Mouse (Mus musculus) gastrocnemius, adult 2 months (tissue): ENCODE measurements around the gene Btbd9. TPM values are rescaled to one million over a fixed set of nuclear protein-coding genes. Genes with fewer than 3 reads are reported as not detected.

Source experiments
- DNase-seq: peaks from one replicate; pipeline ENCODE4 v3.0.0; 2022
- H3K27ac ChIP-seq: fragments of 200-600 bp; 2 replicates; pipeline ENCODE4 v1.8.1; 2022; ENCODE audit warnings: mild to moderate bottlenecking
- H3K4me3 ChIP-seq: fragments of 200-600 bp; 2 replicates; pipeline ENCODE4 v1.8.1; 2022; ENCODE audit warnings: mild to moderate bottlenecking, moderate library complexity
- CTCF ChIP-seq: fragments of 200-600 bp; IDR thresholded peaks from 2 replicates; pipeline ENCODE4 v1.8.1; 2022; ENCODE audit warnings: antibody characterized with exemption, mild to moderate bottlenecking, moderate library complexity
- intact Hi-C: fragments of 180-260 bp; cut with DNase I; formaldehyde crosslinking; loops from one replicate; pipeline ENCODE4 v1.15.1; 2025
- total RNA-seq, 2 experiments: library from RNA; stranded (reverse); gene quantifications; 2 replicates each; pipeline ENCODE4 v1.2.3; 2021

The Btbd9 gene
- total RNA-seq, 2 experiments from 2014 or later, result 11.9 to 14.7 TPM

- Histone ChIP-seq H3K27ac (peak overlapping the region; percentile 62), H3K4me3 (no peak overlapping the region)
- TF ChIP-seq CTCF, result no peak
- DNase-seq, result peak; percentile 51
- intact Hi-C loops, result loop anchor here (10.0 kb wide), 1 partner anchor 187 kb away; no protein-coding TSS in a partner anchor
Observed at GRCm38 (mm10) chr17:30267432-30267973, 308.8 kb downstream of the Btbd9 start.

- TF ChIP-seq CTCF, result no peak
- intact Hi-C loops, result loop anchor here (10.0 kb wide), 1 partner anchor 191 kb away; no protein-coding TSS in a partner anchor
- Histone ChIP-seq H3K4me3 (no peak overlapping the region), H3K27ac (peak overlapping the region; percentile 87)
- DNase-seq, result no peak
Observed at GRCm38 (mm10) chr17:30263535-30263934, 312.8 kb downstream of the Btbd9 start.

DNA sequence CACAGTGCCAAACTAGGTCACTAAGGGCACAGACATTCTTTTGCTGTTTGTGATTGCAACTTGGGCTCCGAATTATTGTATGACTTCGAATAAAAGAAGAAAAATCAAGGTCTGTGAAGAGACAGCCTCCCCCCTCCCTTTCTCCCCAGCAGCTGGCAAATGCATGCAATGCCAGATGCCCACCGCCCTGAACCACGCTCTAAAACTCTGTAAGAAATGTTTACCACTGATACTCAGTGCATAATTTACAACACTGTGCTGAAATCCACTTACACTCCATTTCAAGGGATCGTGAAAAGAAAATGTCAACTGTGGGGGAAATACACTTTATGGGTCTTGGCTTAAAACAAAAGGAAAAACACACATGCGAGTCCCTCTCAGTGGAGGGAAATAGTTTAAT, 313.3 kb downstream of the Btbd9 start:
- intact Hi-C loops, result loop anchor here (10.0 kb wide), 1 partner anchor 192 kb away; no protein-coding TSS in a partner anchor
- H3K4me3 ChIP-seq, result no peak overlapping the region
- DNase-seq, result no peak
- peak overlapping the region; percentile 87 for H3K27ac ChIP-seq
- no peak for TF ChIP-seq CTCF

- TF ChIP-seq CTCF, result no peak
- Histone ChIP-seq H3K27ac (peak overlapping the region; percentile 87), H3K4me3 (no peak overlapping the region)
- intact Hi-C loops, result loop anchor here (10.0 kb wide), 1 partner anchor 192 kb away; no protein-coding TSS in a partner anchor
- DNase-seq, result peak; percentile 70
Observed at GRCm38 (mm10) chr17:30262440-30262839, 313.8 kb downstream of the Btbd9 start.

DNA sequence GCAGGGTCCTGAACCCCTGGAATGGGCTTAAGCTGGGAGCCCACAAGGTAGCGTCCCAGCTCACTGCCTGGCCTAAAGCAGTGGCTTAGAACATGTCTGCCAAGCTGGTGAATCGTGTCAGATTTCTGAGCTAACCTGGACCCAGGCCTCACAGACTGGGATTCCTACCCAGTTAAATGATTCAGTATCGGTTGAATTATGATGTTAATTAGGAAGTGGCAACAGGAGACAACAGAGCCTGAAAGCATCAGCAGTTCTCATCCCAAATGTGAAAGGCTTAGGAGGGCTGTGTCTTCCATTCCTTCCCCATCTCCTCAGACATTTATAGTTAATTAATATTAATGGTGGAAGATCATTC, 314.3 kb downstream of the Btbd9 start:
- intact Hi-C loops, result loop anchor here (10.0 kb wide), 1 partner anchor 193 kb away; no protein-coding TSS in a partner anchor
- TF ChIP-seq CTCF, result no peak
- Histone ChIP-seq H3K4me3 (no peak overlapping the region), H3K27ac (peak overlapping the region; percentile 87)
- peak; percentile 45 for DNase-seq

DNA sequence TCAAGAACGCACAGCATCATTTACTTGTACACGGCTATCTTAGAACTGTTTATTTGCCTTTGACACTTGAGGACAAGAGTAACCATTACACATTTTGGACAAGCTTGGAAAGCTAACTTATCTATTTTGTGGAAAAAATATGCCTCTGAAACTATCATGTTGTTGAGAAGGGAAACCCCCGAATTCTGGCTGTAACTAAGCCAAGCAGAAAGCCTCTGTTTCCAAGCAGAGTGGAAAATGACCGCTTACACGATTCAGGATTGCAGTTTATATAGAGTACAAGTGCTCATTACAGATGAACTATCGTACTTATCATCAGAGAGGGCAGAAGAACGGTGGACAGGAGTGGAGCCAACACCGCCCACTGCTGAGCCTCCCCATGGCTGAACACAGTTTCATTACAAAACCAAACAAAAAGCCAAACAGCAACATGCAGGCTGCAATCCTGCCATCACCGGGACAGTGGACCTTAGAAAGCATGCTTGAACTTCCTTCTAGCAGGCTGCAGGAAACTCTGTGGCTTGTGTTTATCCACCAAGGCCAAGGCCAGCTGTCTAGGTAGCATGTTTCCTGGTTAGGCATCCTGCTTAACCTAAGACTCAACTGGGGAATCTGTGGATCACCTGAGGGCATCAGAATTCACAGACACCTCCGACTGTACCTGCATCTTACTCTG, 314.8 kb downstream of the Btbd9 start:
- no peak for DNase-seq
- Histone ChIP-seq H3K4me3 (no peak overlapping the region), H3K27ac (peak overlapping the region; percentile 87)
- no peak for TF ChIP-seq CTCF
- intact Hi-C loops, result loop anchor here (10.0 kb wide), 1 partner anchor 193 kb away; no protein-coding TSS in a partner anchor

- TF ChIP-seq CTCF, result no peak
Observed at GRCm38 (mm10) chr17:30260641-30261306, 315.5 kb downstream of the Btbd9 start.

DNA sequence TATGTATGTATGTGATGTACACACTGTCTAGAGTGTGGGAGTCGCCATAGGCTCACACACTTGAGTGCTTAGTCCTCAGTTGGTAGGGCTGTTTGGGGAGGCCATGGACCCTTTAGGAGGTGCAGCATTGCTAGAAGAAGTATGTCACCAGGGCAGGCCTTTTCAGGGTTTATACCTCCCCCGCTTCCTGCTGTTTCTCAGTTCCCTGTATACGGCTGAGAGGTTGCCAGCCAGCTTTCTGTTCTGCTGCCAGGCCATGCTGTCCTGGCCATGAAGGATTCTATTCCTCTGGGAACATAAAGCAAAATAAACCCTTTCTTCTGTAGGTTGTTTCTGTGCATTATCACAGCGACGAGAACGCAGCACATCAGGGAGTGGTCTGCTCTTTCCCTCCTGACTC, 316.4 kb downstream of the Btbd9 start:
- intact Hi-C loops, result loop anchor here (10.0 kb wide), 1 partner anchor 195 kb away; no protein-coding TSS in a partner anchor
- Histone ChIP-seq H3K27ac (no peak overlapping the region), H3K4me3 (no peak overlapping the region)
- TF ChIP-seq CTCF, result no peak
- DNase-seq, result no peak

More at GRCm38 (mm10) chr17:30260641-30261306, 315.5 kb downstream of the Btbd9 start:
- intact Hi-C loops, result loop anchor here (10.0 kb wide), 1 partner anchor 194 kb away; no protein-coding TSS in a partner anchor
- DNase-seq, result no peak
- Histone ChIP-seq H3K4me3 (no peak overlapping the region), H3K27ac (peak overlapping the region; percentile 87; the same call in 1 of the 2 replicates)

GRCm38 (mm10) chr17:30258480-30258879, 317.8 kb downstream of the Btbd9 start:
- Histone ChIP-seq H3K27ac (peak overlapping the region; percentile 38), H3K4me3 (no peak overlapping the region)
- peak; percentile 41; the same call in 1 of the 2 replicates for TF ChIP-seq CTCF
- peak; percentile 61 for DNase-seq
- intact Hi-C loops, result no loop called here

GRCm38 (mm10) chr17:30255928-30256560, 320.2 kb downstream of the Btbd9 start:
- no peak for TF ChIP-seq CTCF
- DNase-seq, result peak; percentile 69
- intact Hi-C loops, result no loop called here
- Histone ChIP-seq H3K27ac (peak overlapping the region; percentile 75), H3K4me3 (no peak overlapping the region)

DNA sequence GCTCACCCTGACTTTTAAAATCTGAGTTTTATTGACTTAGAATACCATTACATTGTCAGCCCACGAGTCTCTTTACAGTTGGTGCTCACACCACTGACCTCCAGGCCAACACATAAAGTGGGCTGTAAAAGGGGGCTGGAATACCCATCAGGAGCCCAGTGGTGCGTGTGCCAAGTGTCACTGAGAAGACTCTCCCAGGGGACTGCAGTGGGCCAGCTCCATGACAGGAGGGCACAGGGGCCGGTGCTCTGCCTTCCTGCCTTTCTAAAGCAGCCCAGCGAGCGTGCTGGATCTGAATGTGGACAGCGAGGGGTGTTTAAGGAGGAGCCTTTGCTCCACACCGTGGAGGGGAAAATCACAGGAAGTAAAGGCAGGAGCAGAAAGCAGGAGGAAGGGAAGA, 322.4 kb downstream of the Btbd9 start:
- intact Hi-C loops, result no loop called here
- no peak for TF ChIP-seq CTCF
- Histone ChIP-seq H3K27ac (no peak overlapping the region), H3K4me3 (no peak overlapping the region)
- DNase-seq, result no peak

DNA sequence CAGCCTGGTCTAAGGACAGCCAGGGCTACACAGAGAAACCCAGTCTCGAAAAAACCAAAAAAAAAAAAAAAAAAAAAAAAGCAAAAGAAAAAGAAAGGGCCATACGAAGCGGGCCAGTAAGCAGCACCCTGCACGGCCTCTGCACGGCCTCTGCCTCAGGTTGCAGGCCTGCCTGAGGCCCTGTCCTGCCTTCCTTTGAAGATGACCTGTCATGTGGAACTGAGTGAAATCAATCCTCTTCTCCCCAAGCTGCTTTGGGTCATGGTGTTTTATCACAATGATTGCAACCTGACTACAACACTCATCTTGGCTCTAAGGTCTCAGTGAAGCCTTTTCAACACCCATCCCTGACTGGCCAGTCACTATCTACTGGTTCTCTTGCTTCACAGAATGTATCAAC, 323.3 kb downstream of the Btbd9 start:
- intact Hi-C loops, result no loop called here
- H3K27ac ChIP-seq, result no peak overlapping the region
- TF ChIP-seq CTCF, result no peak
- no peak for DNase-seq
- no peak overlapping the region for H3K4me3 ChIP-seq
